Mouse (Mus musculus) embryonic facial prominence, embryonic 14.5 days (tissue): ENCODE results near the gene Tulp2. TPM values are rescaled to one million over a fixed set of nuclear protein-coding genes. Genes with fewer than 3 reads are reported as not detected.
A peak's percentile ranks its signal among the peaks of the same experiment; 100 is the strongest.

Source experiments
- ATAC-seq: fragments of 200-750 bp; cut with Nextera tagmentation; 2 replicates; pipeline ENCODE4 v1.8.0; 2017; ENCODE audit warnings: low read depth, moderate number of reproducible peaks, moderate TSS enrichment
- DNase-seq: peaks from one replicate; pipeline ENCODE4 v3.0.0-alpha.2; 2015; ENCODE audit warnings: low spot score
- H3K27ac ChIP-seq: fragments of 300-500 bp; sonication (generic); replicated peaks from 2 replicates; pipeline ENCODE4 v1.5.1; 2014; ENCODE audit warnings: low read depth, mild to moderate bottlenecking, low read length, moderate library complexity
- H3K27me3 ChIP-seq: fragments of 300-500 bp; sonication (generic); replicated peaks from 2 replicates; pipeline ENCODE4 v1.6.1; 2014; ENCODE audit warnings: low read length; ENCODE audit not compliant: control insufficient read depth, insufficient read depth
- H3K36me3 ChIP-seq: fragments of 300-500 bp; sonication (generic); 2 replicates; pipeline ENCODE4 v1.6.1; 2014; ENCODE audit warnings: low read length, mixed read lengths; ENCODE audit not compliant: control insufficient read depth, insufficient read depth
- H3K4me1 ChIP-seq: fragments of 300-500 bp; sonication (generic); 2 replicates; pipeline ENCODE4 v1.6.1; 2014; ENCODE audit warnings: antibody characterized with exemption, low read length; ENCODE audit not compliant: control insufficient read depth, insufficient read depth
- H3K4me2 ChIP-seq: fragments of 300-500 bp; sonication (generic); 2 replicates; pipeline ENCODE4 v1.6.1; 2014; ENCODE audit warnings: low read depth, mild to moderate bottlenecking, low read length, moderate library complexity, mixed read lengths
- H3K4me3 ChIP-seq: fragments of 300-500 bp; sonication (generic); 2 replicates; pipeline ENCODE4 v1.5.1; 2014; ENCODE audit warnings: low read depth, mild to moderate bottlenecking, low read length
- H3K9ac ChIP-seq: fragments of 300-500 bp; sonication (generic); 2 replicates; pipeline ENCODE4 v1.6.1; 2014; ENCODE audit warnings: low read depth, mild to moderate bottlenecking, low read length, moderate library complexity, mixed read lengths
- H3K9me3 ChIP-seq: fragments of 300-500 bp; sonication (generic); 2 replicates; pipeline ENCODE4 v1.6.1; 2016; ENCODE audit warnings: low read length; ENCODE audit not compliant: control insufficient read depth
- WGBS: fragments of 180-500 bp; shearing (Covaris S2); extraction: QIAGEN DNeasy Blood & Tissue Kit; methylation state at CpG from one replicate; pipeline ENCODE4 v1.1.7; 2014; 5-methylcytosine and 5-hydroxymethylcytosine counted together
- polyA plus RNA-seq: library from polyadenylated mRNA; unstranded; fragments of >200 nt; fragmentation: Nextera tagmentation; extraction: Ambion mirVana; gene quantifications from 2 replicates; pipeline ENCODE4 v1.2.1, GENCODE M21; 2014

Tulp2 gene
- polyA plus RNA-seq, 1 experiment from 2014 or later = 1.2 TPM

GRCm38 (mm10) chr7:45488293-45489204, 6.9 kb downstream of the Tulp2 start, which contains the start of gene Dhdh:
Gene Dhdh, minus strand, starts transcription at chr7:45488805.
- DNase-seq (peak; percentile 61), ATAC-seq (peak; percentile 62)
- Histone ChIP-seq H3K4me1 (peaks cover 5% of the 10 kb centered on the region; the same call in 1 of the 2 replicates), H3K9ac (peak within 1 kb of the TSS; percentile 48), H3K4me2 (peak within 1 kb of the TSS; percentile 59), H3K27me3 (no peaks in the 10 kb centered on the region), H3K36me3 (peaks cover 15% of the 10 kb centered on the region), H3K4me3 (peak within 1 kb of the TSS; percentile 40), H3K27ac (peak within 1 kb of the TSS; percentile 74), H3K9me3 (no peaks in the 10 kb centered on the region)
- WGBS = 10% methylated on average over 30 of the region's 38 CpGs

- H3K27me3 ChIP-seq = no peaks in the 10 kb centered on the region
- H3K4me2 ChIP-seq = no peak overlapping the region
- no peak overlapping the region for H3K27ac ChIP-seq
Measured at GRCm38 (mm10) chr7:45489578-45489977, 7.9 kb downstream of the Tulp2 start.

DNA sequence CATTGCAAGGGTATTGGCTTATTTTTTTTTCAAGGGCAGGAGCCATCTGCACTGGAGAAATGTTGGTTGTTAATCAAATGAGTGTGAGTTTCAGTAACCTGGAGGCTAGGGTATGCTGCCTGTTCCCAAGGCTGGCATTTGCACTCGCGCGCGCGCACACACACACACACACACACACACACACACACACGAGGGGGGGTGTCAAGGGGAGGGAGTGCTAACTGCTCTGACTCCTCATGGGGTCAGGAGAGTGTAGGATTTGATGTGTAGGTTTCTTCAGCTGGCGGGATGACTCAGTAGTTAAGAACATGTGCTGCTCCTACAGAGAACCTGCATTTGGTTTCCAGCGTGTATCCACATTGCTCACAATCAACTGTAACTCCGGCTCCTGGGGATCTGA, 9.1 kb downstream of the Tulp2 start:
- Histone ChIP-seq H3K9me3 (no peaks in the 10 kb centered on the region), H3K9ac (0 out of 2 replicates have a peak overlapping the region, but pooled peaks have one; percentile 30), H3K4me3 (no peak overlapping the region), H3K4me1 (peaks cover 5% of the 10 kb centered on the region; the same call in 1 of the 2 replicates), H3K27me3 (no peaks in the 10 kb centered on the region), H3K4me2 (0 out of 2 replicates have a peak overlapping the region, but pooled peaks have one; percentile 26), H3K27ac (no peak overlapping the region), H3K36me3 (peaks cover 37% of the 10 kb centered on the region)
- 12% methylated on average over 4 of the region's 9 CpGs for WGBS
- DNase-seq = peak; percentile 47
- peak; percentile 8; the same call in 1 of the 2 replicates for ATAC-seq

More at GRCm38 (mm10) chr7:45489578-45489977, 7.9 kb downstream of the Tulp2 start:
- no peaks in the 10 kb centered on the region for H3K9me3 ChIP-seq
- WGBS = 78% methylated on average over 7 of the region's 7 CpGs
- 0 out of 2 replicates have a peak overlapping the region, but pooled peaks have one; percentile 48 for H3K9ac ChIP-seq
- H3K4me3 ChIP-seq = no peak overlapping the region
- no peak for DNase-seq
- peaks cover 26% of the 10 kb centered on the region for H3K36me3 ChIP-seq
- peaks cover 5% of the 10 kb centered on the region; the same call in 1 of the 2 replicates for H3K4me1 ChIP-seq
- ATAC-seq = no peak

DNA sequence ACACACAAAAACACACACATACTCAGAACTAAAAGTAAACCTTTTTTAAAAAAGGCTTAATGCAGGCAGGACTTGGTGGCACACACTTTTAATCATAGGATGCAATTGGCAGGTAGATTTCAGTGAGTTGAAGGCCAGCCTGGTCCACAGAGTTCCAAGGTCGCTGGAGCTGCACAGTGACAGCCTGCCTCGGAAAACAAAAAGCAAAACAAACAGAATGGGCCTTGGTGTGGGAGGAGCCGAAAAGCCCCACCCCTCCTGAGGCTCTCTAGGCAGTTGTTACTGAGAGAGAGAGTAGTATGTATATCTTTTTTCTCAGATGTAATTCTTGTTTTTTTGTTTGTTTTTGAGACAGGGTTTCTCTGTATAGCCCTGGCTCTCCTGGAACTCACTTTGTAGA, 9.6 kb downstream of the Tulp2 start:
- no peaks in the 10 kb centered on the region for H3K27me3 ChIP-seq
- peak overlapping the region; percentile 30; the same call in 1 of the 2 replicates for H3K9ac ChIP-seq
- DNase-seq (no peak), ATAC-seq (no peak)
- WGBS = 16% methylated on average over 3 of the region's 3 CpGs
- H3K4me2 ChIP-seq = 0 out of 2 replicates have a peak overlapping the region, but pooled peaks have one; percentile 26
- H3K9me3 ChIP-seq = no peaks in the 10 kb centered on the region
- H3K4me3 ChIP-seq = no peak overlapping the region
- H3K27ac ChIP-seq = no peak overlapping the region
- H3K36me3 ChIP-seq = peaks cover 42% of the 10 kb centered on the region
- peaks cover 5% of the 10 kb centered on the region; the same call in 1 of the 2 replicates for H3K4me1 ChIP-seq

GRCm38 (mm10) chr7:45492225-45492844, 10.7 kb downstream of the Tulp2 start:
- DNase-seq (no peak), ATAC-seq (no peak)
- Histone ChIP-seq H3K9me3 (no peaks in the 10 kb centered on the region), H3K9ac (no peak overlapping the region), H3K4me1 (peaks cover 5% of the 10 kb centered on the region; the same call in 1 of the 2 replicates), H3K4me2 (no peak overlapping the region), H3K27ac (no peak overlapping the region), H3K27me3 (no peaks in the 10 kb centered on the region), H3K36me3 (peaks cover 53% of the 10 kb centered on the region), H3K4me3 (no peak overlapping the region)
- 93% methylated on average over 8 of the region's 8 CpGs for WGBS

DNA sequence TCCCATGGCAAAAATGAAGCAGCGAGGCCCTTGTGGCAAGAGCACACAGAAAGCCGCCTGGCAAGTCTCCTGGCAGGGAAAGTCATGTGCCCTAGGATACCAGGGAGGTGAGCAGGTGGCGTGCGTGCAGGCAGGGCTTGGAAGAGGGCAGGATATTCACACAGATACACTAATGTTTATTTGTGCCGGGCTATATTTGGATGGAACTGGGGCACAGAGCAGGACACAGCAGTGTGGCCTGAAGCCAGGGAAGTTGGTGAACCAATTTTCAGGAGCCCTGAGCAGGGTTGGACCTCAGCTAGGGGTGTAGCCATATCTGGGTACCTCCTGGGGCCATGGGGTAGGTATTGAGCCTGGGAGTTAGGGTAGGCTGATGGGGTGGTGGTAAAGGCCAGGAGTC, 11.3 kb downstream of the Tulp2 start:
- H3K27me3 ChIP-seq = no peaks in the 10 kb centered on the region
- no peak for ATAC-seq
- H3K36me3 ChIP-seq = peaks cover 59% of the 10 kb centered on the region
- no peak for DNase-seq
- H3K9me3 ChIP-seq = no peaks in the 10 kb centered on the region
- 91% methylated on average over 5 of the region's 5 CpGs for WGBS
- H3K4me3 ChIP-seq = no peak overlapping the region
- no peak overlapping the region for H3K27ac ChIP-seq
- H3K4me1 ChIP-seq = peaks cover 3% of the 10 kb centered on the region; the same call in 1 of the 2 replicates
- H3K4me2 ChIP-seq = no peak overlapping the region
- no peak overlapping the region for H3K9ac ChIP-seq

DNA sequence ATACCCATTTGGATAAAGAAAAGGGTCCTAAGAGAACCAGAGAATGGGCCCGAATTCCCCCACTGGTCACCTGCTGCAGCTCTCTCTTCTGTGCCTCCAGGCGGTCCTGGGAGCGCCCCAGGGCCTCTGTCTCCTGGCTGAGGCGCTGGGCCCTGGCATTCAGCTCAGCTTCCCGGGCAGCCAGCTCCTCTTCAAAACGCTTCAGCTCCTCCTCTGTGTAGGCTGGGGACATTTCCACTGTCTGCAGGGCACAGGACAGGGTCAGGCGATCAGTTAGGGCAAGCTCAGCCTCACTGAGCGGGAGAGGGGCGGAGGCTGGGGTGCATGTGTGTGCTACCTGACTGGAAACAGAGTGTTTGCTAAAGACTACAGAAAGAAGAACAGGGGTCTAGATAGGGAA, 12.9 kb downstream of the Tulp2 start:
- Histone ChIP-seq H3K4me3 (no peak overlapping the region), H3K4me1 (no peaks in the 10 kb centered on the region; the same call in 1 of the 2 replicates), H3K27ac (no peak overlapping the region), H3K36me3 (peaks cover 75% of the 10 kb centered on the region), H3K9ac (no peak overlapping the region), H3K9me3 (no peaks in the 10 kb centered on the region), H3K27me3 (no peaks in the 10 kb centered on the region), H3K4me2 (no peak overlapping the region)
- no peak for DNase-seq
- no peak for ATAC-seq
- 83% methylated on average over 9 of the region's 9 CpGs for WGBS

DNA sequence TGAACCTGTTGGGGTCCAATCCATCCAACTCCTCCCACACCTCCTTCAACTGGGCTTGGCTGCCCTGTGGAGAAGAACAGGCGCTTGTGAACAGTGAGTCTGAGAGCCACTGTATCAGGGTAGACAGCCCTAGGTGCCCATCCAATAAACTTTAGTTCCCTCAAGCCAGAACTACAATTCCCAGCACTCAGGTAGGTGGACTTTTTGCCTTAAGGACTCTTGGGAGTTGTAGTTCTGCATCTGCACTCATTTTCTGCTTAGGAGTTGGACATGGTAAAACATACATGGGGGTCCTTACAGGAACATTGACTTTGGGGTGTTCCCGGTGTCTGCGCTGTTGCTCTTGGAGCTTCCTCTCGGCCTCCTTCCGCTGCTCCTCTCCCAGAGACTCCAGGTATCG, 16.8 kb downstream of the Tulp2 start:
- Histone ChIP-seq H3K4me1 (no peaks in the 10 kb centered on the region), H3K9me3 (no peaks in the 10 kb centered on the region), H3K27ac (no peak overlapping the region), H3K9ac (no peak overlapping the region), H3K27me3 (no peaks in the 10 kb centered on the region), H3K36me3 (peaks cover 89% of the 10 kb centered on the region), H3K4me3 (no peak overlapping the region), H3K4me2 (no peak overlapping the region)
- WGBS = 97% methylated on average over 6 of the region's 6 CpGs
- ATAC-seq (no peak), DNase-seq (no peak)
